Mouse (Mus musculus) forebrain, embryonic 15.5 days (tissue): ENCODE measurements around the gene Hamp2. TPM values are rescaled to one million over a fixed set of nuclear protein-coding genes. Genes with fewer than 3 reads are reported as not detected.
A peak's percentile ranks its signal among the peaks of the same experiment; 100 is the strongest.
"Not testable (repeated sequence)": the region's sequence is repeated elsewhere in the genome, so short reads cannot be mapped to it uniquely, and the experiment has no call there.

ENCODE experiments used
- ATAC-seq: fragments of 200-750 bp; cut with Nextera tagmentation; replicated peaks from 2 replicates; pipeline ENCODE4 v1.8.0; 2017; ENCODE audit warnings: mild to moderate bottlenecking, moderate TSS enrichment, moderate library complexity
- H3K27ac ChIP-seq: fragments of 300-500 bp; sonication (generic); replicated peaks from 2 replicates; pipeline ENCODE4 v1.5.1; 2015; ENCODE audit warnings: mild to moderate bottlenecking, inconsistent platforms
- H3K27me3 ChIP-seq: fragments of 300-500 bp; sonication (generic); 2 replicates; pipeline ENCODE4 v1.6.1; 2015; ENCODE audit warnings: inconsistent platforms
- H3K36me3 ChIP-seq: fragments of 300-500 bp; sonication (generic); 2 replicates; pipeline ENCODE4 v1.6.1; 2015; ENCODE audit warnings: mild to moderate bottlenecking, inconsistent platforms
- H3K4me1 ChIP-seq: fragments of 300-500 bp; sonication (generic); 2 replicates; pipeline ENCODE4 v1.6.1; 2015; ENCODE audit warnings: inconsistent platforms
- H3K4me2 ChIP-seq: fragments of 300-500 bp; sonication (generic); replicated peaks from 2 replicates; pipeline ENCODE4 v1.6.1; 2015; ENCODE audit warnings: mild to moderate bottlenecking, inconsistent platforms
- H3K4me3 ChIP-seq: fragments of 300-500 bp; sonication (generic); 2 replicates; pipeline ENCODE4 v1.5.1; 2015; ENCODE audit warnings: mild to moderate bottlenecking, inconsistent platforms
- H3K9ac ChIP-seq: fragments of 300-500 bp; sonication (generic); replicated peaks from 2 replicates; pipeline ENCODE4 v1.6.1; 2015; ENCODE audit warnings: mild to moderate bottlenecking, inconsistent platforms
- H3K9me3 ChIP-seq: fragments of 300-500 bp; sonication (generic); 2 replicates; pipeline ENCODE4 v1.6.1; 2016; ENCODE audit warnings: inconsistent platforms
- WGBS: fragments of 180-500 bp; shearing (Covaris S2); methylation state at CpG from one replicate; pipeline ENCODE4 v1.1.7; 2015; ENCODE audit warnings: mixed read lengths; 5-methylcytosine and 5-hydroxymethylcytosine counted together
- polyA plus RNA-seq: library from polyadenylated mRNA; unstranded; fragments of >200 nt; fragmentation: Nextera tagmentation; extraction: Ambion mirVana; gene quantifications from 2 replicates; pipeline ENCODE4 v1.2.1, GENCODE M21; 2015

The Hamp2 gene
- not detected in 2 replicates for polyA plus RNA-seq

GRCm38 (mm10) chr7:30924581-30924980, at the start of gene Hamp2:
Hamp2 (minus strand) TSS chr7:30924681.
- ATAC-seq, H3K4me2 ChIP-seq, H3K4me3 ChIP-seq, H3K9ac ChIP-seq, H3K9me3 ChIP-seq, H3K27ac ChIP-seq, H3K27me3 ChIP-seq, H3K36me3 ChIP-seq, H3K4me1 ChIP-seq: not testable (repeated sequence)
- whole genome bisulfite sequencing: 76% methylated on average over 2 of the region's 2 CpGs

- WGBS: under 1% methylated on average over 37 of the region's 37 CpGs
- Histone ChIP-seq H3K4me3 (peak within 1 kb of the TSS; percentile 38), H3K36me3 (no peaks in the 10 kb centered on the region), H3K27me3 (peaks cover 11% of the 10 kb centered on the region), H3K9ac (peak within 1 kb of the TSS; percentile 33), H3K4me1 (peaks cover 14% of the 10 kb centered on the region), H3K27ac (no peak within 1 kb of the TSS), H3K4me2 (peak within 1 kb of the TSS; percentile 63), H3K9me3 (no peaks in the 10 kb centered on the region)
- ATAC-seq: peak; percentile 83
Measured at GRCm38 (mm10) chr7:30973501-30974289, 49.2 kb upstream of the Hamp2 start, which contains the start of gene Fam187b. Fam187b (plus strand) TSS chr7:30973790.

- H3K4me2 ChIP-seq: peak within 1 kb of the TSS; percentile 63
- H3K36me3 ChIP-seq: no peaks in the 10 kb centered on the region
- no peaks in the 10 kb centered on the region for H3K9me3 ChIP-seq
- under 1% methylated on average over 19 of the region's 19 CpGs for WGBS
- no peak within 1 kb of the TSS for H3K27ac ChIP-seq
- H3K27me3 ChIP-seq: peaks cover 11% of the 10 kb centered on the region
- H3K9ac ChIP-seq: peak within 1 kb of the TSS; percentile 33
- peak within 1 kb of the TSS; percentile 38 for H3K4me3 ChIP-seq
- ATAC-seq: peak; percentile 47
- peaks cover 14% of the 10 kb centered on the region for H3K4me1 ChIP-seq
Measured at GRCm38 (mm10) chr7:30973251-30973500, 48.7 kb upstream of the Hamp2 start, which contains the start of gene Lsr. Lsr (minus strand) TSS chr7:30973464.

- Histone ChIP-seq H3K4me2 (peak overlapping the region; percentile 63), H3K9me3 (no peaks in the 10 kb centered on the region), H3K27ac (no peak overlapping the region), H3K36me3 (no peaks in the 10 kb centered on the region), H3K27me3 (peaks cover 11% of the 10 kb centered on the region), H3K4me3 (peak overlapping the region; percentile 38), H3K4me1 (peaks cover 14% of the 10 kb centered on the region), H3K9ac (peak overlapping the region; percentile 33)
- ATAC-seq: peak; percentile 59
- WGBS: 4% methylated on average over 41 of the region's 41 CpGs
Measured at GRCm38 (mm10) chr7:30972426-30973250, 48.2 kb upstream of the Hamp2 start.

- Histone ChIP-seq H3K4me2 (0 out of 2 replicates have a peak overlapping the region, but pooled peaks have one; percentile 63), H3K36me3 (no peaks in the 10 kb centered on the region), H3K9me3 (no peaks in the 10 kb centered on the region), H3K4me1 (peaks cover 14% of the 10 kb centered on the region), H3K9ac (no peak overlapping the region), H3K27ac (no peak overlapping the region), H3K27me3 (peaks cover 11% of the 10 kb centered on the region), H3K4me3 (no peak overlapping the region; the same call in 1 of the 2 replicates)
- ATAC-seq: no peak
- 86% methylated on average over 15 of the region's 15 CpGs for WGBS
Measured at GRCm38 (mm10) chr7:30971901-30972300, 47.4 kb upstream of the Hamp2 start.

- no peak overlapping the region for H3K4me2 ChIP-seq
- no peak overlapping the region for H3K4me3 ChIP-seq
- no peak overlapping the region for H3K9ac ChIP-seq
- H3K27me3 ChIP-seq: peaks cover 11% of the 10 kb centered on the region
- H3K9me3 ChIP-seq: no peaks in the 10 kb centered on the region
- H3K4me1 ChIP-seq: peaks cover 14% of the 10 kb centered on the region
- no peak overlapping the region for H3K27ac ChIP-seq
- 88% methylated on average over 4 of the region's 4 CpGs for WGBS
- H3K36me3 ChIP-seq: no peaks in the 10 kb centered on the region
- no peak for ATAC-seq
Measured at GRCm38 (mm10) chr7:30969174-30969573, 44.7 kb upstream of the Hamp2 start.

- no peak overlapping the region for H3K4me3 ChIP-seq
- H3K27me3 ChIP-seq: peaks cover 7% of the 10 kb centered on the region
- H3K9me3 ChIP-seq: no peaks in the 10 kb centered on the region
- no peak overlapping the region for H3K27ac ChIP-seq
- WGBS: 93% methylated on average over 8 of the region's 8 CpGs
- H3K9ac ChIP-seq: no peak overlapping the region
- ATAC-seq: no peak
- H3K36me3 ChIP-seq: no peaks in the 10 kb centered on the region
- H3K4me1 ChIP-seq: peaks cover 8% of the 10 kb centered on the region
- no peak overlapping the region for H3K4me2 ChIP-seq
Measured at GRCm38 (mm10) chr7:30968611-30969010, 44.1 kb upstream of the Hamp2 start.

- Histone ChIP-seq H3K9ac (no peak overlapping the region), H3K9me3 (no peaks in the 10 kb centered on the region), H3K4me3 (no peak overlapping the region), H3K27me3 (no peaks in the 10 kb centered on the region), H3K27ac (no peak overlapping the region), H3K36me3 (no peaks in the 10 kb centered on the region), H3K4me2 (no peak overlapping the region), H3K4me1 (no peaks in the 10 kb centered on the region)
- 78% methylated on average over 3 of the region's 3 CpGs for WGBS
- no peak for ATAC-seq
Measured at GRCm38 (mm10) chr7:30966657-30967056, 42.2 kb upstream of the Hamp2 start.

- H3K36me3 ChIP-seq: no peaks in the 10 kb centered on the region
- H3K4me3 ChIP-seq: no peak overlapping the region
- H3K4me1 ChIP-seq: no peaks in the 10 kb centered on the region
- H3K9me3 ChIP-seq: no peaks in the 10 kb centered on the region
- H3K4me2 ChIP-seq: no peak overlapping the region
- no peak for ATAC-seq
- no peaks in the 10 kb centered on the region for H3K27me3 ChIP-seq
- 70% methylated on average over 14 of the region's 14 CpGs for WGBS
- H3K27ac ChIP-seq: no peak overlapping the region
- no peak overlapping the region for H3K9ac ChIP-seq
Measured at GRCm38 (mm10) chr7:30965677-30966076, 41.2 kb upstream of the Hamp2 start.

- H3K27ac ChIP-seq: no peak overlapping the region
- ATAC-seq: no peak
- H3K4me3 ChIP-seq: no peak overlapping the region
- H3K4me1 ChIP-seq: no peaks in the 10 kb centered on the region
- H3K4me2 ChIP-seq: no peak overlapping the region
- H3K27me3 ChIP-seq: no peaks in the 10 kb centered on the region
- H3K9ac ChIP-seq: no peak overlapping the region
- WGBS: 92% methylated on average over 7 of the region's 7 CpGs
- H3K9me3 ChIP-seq: no peaks in the 10 kb centered on the region
- no peaks in the 10 kb centered on the region for H3K36me3 ChIP-seq
Measured at GRCm38 (mm10) chr7:30964366-30964765, 39.9 kb upstream of the Hamp2 start.

- peaks cover 10% of the 10 kb centered on the region for H3K4me1 ChIP-seq
- no peak overlapping the region for H3K4me3 ChIP-seq
- ATAC-seq: no peak
- H3K27ac ChIP-seq: no peak overlapping the region
- H3K9ac ChIP-seq: no peak overlapping the region
- no peak overlapping the region for H3K4me2 ChIP-seq
- no peaks in the 10 kb centered on the region for H3K9me3 ChIP-seq
- no peaks in the 10 kb centered on the region for H3K27me3 ChIP-seq
- no peaks in the 10 kb centered on the region for H3K36me3 ChIP-seq
- WGBS: 94% methylated on average over 5 of the region's 5 CpGs
Measured at GRCm38 (mm10) chr7:30962862-30963261, 38.4 kb upstream of the Hamp2 start.

GRCm38 (mm10) chr7:30959786-30960349, 35.4 kb upstream of the Hamp2 start:
- H3K4me1 ChIP-seq: peaks cover 24% of the 10 kb centered on the region
- ATAC-seq: no peak
- no peak overlapping the region for H3K27ac ChIP-seq
- no peak overlapping the region for H3K9ac ChIP-seq
- H3K4me3 ChIP-seq: no peak overlapping the region
- WGBS: 91% methylated on average over 6 of the region's 6 CpGs
- H3K9me3 ChIP-seq: no peaks in the 10 kb centered on the region
- H3K36me3 ChIP-seq: peaks cover 3% of the 10 kb centered on the region; the same call in 1 of the 2 replicates
- H3K4me2 ChIP-seq: no peak overlapping the region
- H3K27me3 ChIP-seq: no peaks in the 10 kb centered on the region
